Mouse (Mus musculus) layer of hippocampus, adult 11-12 months (tissue): ENCODE results near the gene Dynll1.

Source experiments
- DNase-seq: peaks from one replicate; pipeline ENCODE4 v3.0.0; 2022; ENCODE audit warnings: low spot score

Gene Dynll1

GRCm38 (mm10) chr5:115267469-115268045, 33.2 kb downstream of the Dynll1 start:
- no peak for DNase-seq

GRCm38 (mm10) chr5:115266787-115267468, 33.9 kb downstream of the Dynll1 start:
- DNase-seq = no peak

GRCm38 (mm10) chr5:115266340-115266739, 34.5 kb downstream of the Dynll1 start:
- DNase-seq = no peak

- DNase-seq = no peak
These were observed 38.1 kb downstream of the Dynll1 start for GRCm38 (mm10) chr5:115262502-115263291.

- no peak for DNase-seq
These were observed 38.9 kb downstream of the Dynll1 start for GRCm38 (mm10) chr5:115261880-115262279.

- DNase-seq = no peak
These were observed 39.7 kb downstream of the Dynll1 start for GRCm38 (mm10) chr5:115261141-115261540.

GRCm38 (mm10) chr5:115260356-115260755, 40.4 kb downstream of the Dynll1 start:
- DNase-seq = no peak

GRCm38 (mm10) chr5:115256909-115257546, 43.8 kb downstream of the Dynll1 start:
- DNase-seq = no peak

GRCm38 (mm10) chr5:115255472-115255871, 45.3 kb downstream of the Dynll1 start:
- DNase-seq = no peak
